Mouse (Mus musculus) G1E (cell line): ENCODE measurements around the gene Ccdc43. TPM values are rescaled to one million over a fixed set of nuclear protein-coding genes. Genes with fewer than 3 reads are reported as not detected.

Experiments
- ATAC-seq: 2 replicates; pipeline ENCODE4 v1.8.0; 2016; ENCODE audit warnings: mild to moderate bottlenecking; ENCODE audit not compliant: insufficient number of reproducible peaks, poor library complexity, low FRiP score, severe bottlenecking; ENCODE audit errors: extremely low read depth
- DNase-seq: peaks from one replicate; pipeline ENCODE4 v3.0.0; 2012; ENCODE audit warnings: low spot score
- H3K27me3 ChIP-seq: 2 replicates; pipeline ENCODE4 v1.6.1; 2012; ENCODE audit warnings: mild to moderate bottlenecking, low read length, inconsistent platforms; ENCODE audit not compliant: insufficient read depth
- H3K36me3 ChIP-seq: replicated peaks from 2 replicates; pipeline ENCODE3; 2012; ENCODE audit warnings: mild to moderate bottlenecking, inconsistent platforms
- H3K4me1 ChIP-seq: 2 replicates; pipeline ENCODE4 v1.6.1; 2012; ENCODE audit warnings: low read depth, low read length, inconsistent platforms, mixed read lengths; ENCODE audit not compliant: insufficient read depth
- H3K4me3 ChIP-seq: 2 replicates; pipeline ENCODE4 v1.5.1; 2012; ENCODE audit warnings: low read depth, mild to moderate bottlenecking, inconsistent platforms, low read length, moderate library complexity, mixed read lengths
- H3K9me3 ChIP-seq: replicated peaks from 2 replicates; pipeline ENCODE4 v1.6.1; 2012; ENCODE audit warnings: inconsistent platforms
- CTCF ChIP-seq: IDR thresholded peaks from 2 replicates; pipeline ENCODE4 v1.5.1; 2012; ENCODE audit warnings: low read depth, low read length, inconsistent platforms, mixed read lengths
- GATA1 ChIP-seq: IDR thresholded peaks from 2 replicates; pipeline ENCODE4 v1.6.1; 2012; ENCODE audit warnings: borderline replicate concordance, low read length, inconsistent platforms, mixed read lengths
- GATA2 ChIP-seq: IDR thresholded peaks from 2 replicates; pipeline ENCODE4 v1.6.1; 2012; ENCODE audit warnings: low read depth, low read length, inconsistent platforms, borderline replicate concordance
- POLR2AphosphoS5 ChIP-seq: IDR thresholded peaks from 2 replicates; pipeline ENCODE4 v1.6.1; 2012; ENCODE audit warnings: low read depth, low read length, inconsistent platforms; ENCODE audit not compliant: insufficient replicate concordance
- TAL1 ChIP-seq: conservative IDR thresholded peaks from 2 replicates; pipeline ENCODE4 v1.6.1; 2012; ENCODE audit warnings: low read depth, low read length, inconsistent platforms, mixed read lengths
- polyA plus RNA-seq: library from polyadenylated mRNA; stranded (reverse); fragments of >175 nt; gene quantifications from 2 replicates; pipeline ENCODE4 v1.2.3, GENCODE M21; 2012
- total RNA-seq, 2 experiments: library from RNA; stranded (forward) in 1 of 2; stranded (reverse) in 1 of 2; fragments of 200-1000 nt in 1 of 2; fragments of >200 nt in 1 of 2; fragmentation: Nextera tagmentation in 1 of 2; gene quantifications; 2 replicates each; pipeline ENCODE4 v1.2.3; 2014 to 2017

Ccdc43 gene
- total and polyA plus RNA-seq, 3 experiments, result 10.5 to 43.6 (median 27.3) TPM

- Histone ChIP-seq H3K4me1 (no peaks in the 10 kb centered on the region), H3K9me3 (no peaks in the 10 kb centered on the region), H3K27me3 (peaks cover 17% of the 10 kb centered on the region), H3K36me3 (no peaks in the 10 kb centered on the region), H3K4me3 (no peak overlapping the region)
- TF ChIP-seq TAL1 (no peak), CTCF (no peak), GATA1 (no peak), POLR2AphosphoS5 (no peak), GATA2 (no peak)
- no peak for DNase-seq
- no peak for ATAC-seq
Observed at GRCm38 (mm10) chr11:102636887-102637286, 60.7 kb downstream of the Ccdc43 start.

Other genes with a start within 250 kb of the Ccdc43 start
- gene Itga2b, start 227.7 kb downstream of the Ccdc43 start, total RNA-seq (2014; fragmentation: Nextera tagmentation), result 27.3 and 37.6 TPM in 2 replicates
- 72.3 and 76.1 TPM in 2 replicates for gene Itga2b, start 227.7 kb downstream of the Ccdc43 start, total RNA-seq (2017)
- 23.5 and 27.8 TPM in 2 replicates for gene Itga2b, start 227.7 kb downstream of the Ccdc43 start, polyA plus RNA-seq
- gene Gpatch8, start 141.4 kb downstream of the Ccdc43 start, total RNA-seq (2014; fragmentation: Nextera tagmentation), result 52.1 and 69.2 TPM in 2 replicates
- gene Gpatch8, start 141.4 kb downstream of the Ccdc43 start, total RNA-seq (2017), result 22.3 and 26.0 TPM in 2 replicates
- 12.1 and 16.1 TPM in 2 replicates for gene Gpatch8, start 141.4 kb downstream of the Ccdc43 start, polyA plus RNA-seq
- not detected in 2 replicates for gene Gm11627, start 118.3 kb downstream of the Ccdc43 start, total RNA-seq (2014; fragmentation: Nextera tagmentation)
- gene Gm11627, start 118.3 kb downstream of the Ccdc43 start, total RNA-seq (2017), result not detected in 2 replicates
- not detected in 2 replicates for gene Gm11627, start 118.3 kb downstream of the Ccdc43 start, polyA plus RNA-seq
- gene Fzd2, start 93.4 kb downstream of the Ccdc43 start, total RNA-seq (2014; fragmentation: Nextera tagmentation), result not detected in 2 replicates
- 0.06 TPM in 1 of 2 replicates, not detected in the other for gene Fzd2, start 93.4 kb downstream of the Ccdc43 start, total RNA-seq (2017)
- 0.02 TPM in 1 of 2 replicates, not detected in the other for gene Fzd2, start 93.4 kb downstream of the Ccdc43 start, polyA plus RNA-seq
- gene Meioc, start 34.1 kb downstream of the Ccdc43 start, total RNA-seq (2014; fragmentation: Nextera tagmentation), result not detected in 2 replicates
- gene Meioc, start 34.1 kb downstream of the Ccdc43 start, total RNA-seq (2017), result 0.05 TPM in 1 of 2 replicates, not detected in the other
- not detected in 2 replicates for gene Meioc, start 34.1 kb downstream of the Ccdc43 start, polyA plus RNA-seq
- not detected in 2 replicates for gene Adam11, start 63.7 kb upstream of the Ccdc43 start, total RNA-seq (2014; fragmentation: Nextera tagmentation)
- 0.06 and 0.22 TPM in 2 replicates for gene Adam11, start 63.7 kb upstream of the Ccdc43 start, total RNA-seq (2017)
- gene Adam11, start 63.7 kb upstream of the Ccdc43 start, polyA plus RNA-seq, result not detected in 2 replicates
- not detected in 2 replicates for gene Gjc1, start 121.9 kb upstream of the Ccdc43 start, total RNA-seq (2014; fragmentation: Nextera tagmentation)
- gene Gjc1, start 121.9 kb upstream of the Ccdc43 start, total RNA-seq (2017), result 0.11 and 0.12 TPM in 2 replicates
- not detected in 2 replicates for gene Gjc1, start 121.9 kb upstream of the Ccdc43 start, polyA plus RNA-seq
- gene Higd1b, start 138.1 kb upstream of the Ccdc43 start, total RNA-seq (2014; fragmentation: Nextera tagmentation), result not detected in 2 replicates
- gene Higd1b, start 138.1 kb upstream of the Ccdc43 start, total RNA-seq (2017), result not detected in 2 replicates
- gene Higd1b, start 138.1 kb upstream of the Ccdc43 start, polyA plus RNA-seq, result not detected in 2 replicates
- 109 and 134 TPM in 2 replicates for gene Eftud2, start 183.2 kb upstream of the Ccdc43 start, total RNA-seq (2014; fragmentation: Nextera tagmentation)
- 171 and 175 TPM in 2 replicates for gene Eftud2, start 183.2 kb upstream of the Ccdc43 start, total RNA-seq (2017)
- gene Eftud2, start 183.2 kb upstream of the Ccdc43 start, polyA plus RNA-seq, result 257 and 335 TPM in 2 replicates
- 0.87 TPM in 1 of 2 replicates, not detected in the other for gene Ccdc103, start 183.4 kb upstream of the Ccdc43 start, total RNA-seq (2014; fragmentation: Nextera tagmentation)
- 0.23 and 0.87 TPM in 2 replicates for gene Ccdc103, start 183.4 kb upstream of the Ccdc43 start, total RNA-seq (2017)
- 0.09 TPM in 1 of 2 replicates, not detected in the other for gene Ccdc103, start 183.4 kb upstream of the Ccdc43 start, polyA plus RNA-seq
- gene Fam187a, start 187.4 kb upstream of the Ccdc43 start, total RNA-seq (2014; fragmentation: Nextera tagmentation), result not detected in 2 replicates
- gene Fam187a, start 187.4 kb upstream of the Ccdc43 start, total RNA-seq (2017), result 0.16 TPM in 1 of 2 replicates, not detected in the other
- gene Fam187a, start 187.4 kb upstream of the Ccdc43 start, polyA plus RNA-seq, result not detected in 2 replicates
- gene Gfap, start 203.1 kb upstream of the Ccdc43 start, total RNA-seq (2014; fragmentation: Nextera tagmentation), result not detected in 2 replicates
- gene Gfap, start 203.1 kb upstream of the Ccdc43 start, total RNA-seq (2017), result 0.06 TPM in 1 of 2 replicates, not detected in the other
- not detected in 2 replicates for gene Gfap, start 203.1 kb upstream of the Ccdc43 start, polyA plus RNA-seq
- gene Kif18b, start 227.3 kb upstream of the Ccdc43 start, total RNA-seq (2014; fragmentation: Nextera tagmentation), result 58.4 and 76.2 TPM in 2 replicates
- gene Kif18b, start 227.3 kb upstream of the Ccdc43 start, total RNA-seq (2017), result 25.5 and 28.1 TPM in 2 replicates
- 35.3 and 42.6 TPM in 2 replicates for gene Kif18b, start 227.3 kb upstream of the Ccdc43 start, polyA plus RNA-seq
- gene C1ql1, start 248.9 kb upstream of the Ccdc43 start, total RNA-seq (2014; fragmentation: Nextera tagmentation), result not detected in 2 replicates
- not detected in 2 replicates for gene C1ql1, start 248.9 kb upstream of the Ccdc43 start, total RNA-seq (2017)
- not detected in 2 replicates for gene C1ql1, start 248.9 kb upstream of the Ccdc43 start, polyA plus RNA-seq